Mouse (Mus musculus): ENCODE data around the gene Bbs10.
A peak's percentile ranks its signal among the peaks of the same experiment; 100 is the strongest.

The Bbs10 gene

GRCm38 (mm10) chr10:111298140-111299098 lies at the start of gene Bbs10:
Bbs10 (plus strand) TSS chr10:111298679.
- DNase-seq, result peak; percentile 97

- no peak for DNase-seq
Observed at GRCm38 (mm10) chr10:111250192-111250591, 48.3 kb upstream of the Bbs10 start.

GRCm38 (mm10) chr10:111251666-111252065 lies 46.8 kb upstream of the Bbs10 start:
- no peak for DNase-seq

GRCm38 (mm10) chr10:111255228-111255627 lies 43.3 kb upstream of the Bbs10 start:
- no peak for DNase-seq

- DNase-seq, result no peak
Observed at GRCm38 (mm10) chr10:111256156-111256555, 42.3 kb upstream of the Bbs10 start.

- no peak for DNase-seq
Observed at GRCm38 (mm10) chr10:111257358-111257757, 41.1 kb upstream of the Bbs10 start.

- peak; percentile 39 to 52 for DNase-seq
Observed at GRCm38 (mm10) chr10:111258256-111258655, 40.2 kb upstream of the Bbs10 start.

- DNase-seq, result no peak
Observed at GRCm38 (mm10) chr10:111271687-111272086, 26.8 kb upstream of the Bbs10 start.

- no peak for DNase-seq
Observed at GRCm38 (mm10) chr10:111272905-111273304, 25.6 kb upstream of the Bbs10 start.

GRCm38 (mm10) chr10:111273463-111274088 lies 24.9 kb upstream of the Bbs10 start:
- DNase-seq, result no peak

- no peak for DNase-seq
Observed at GRCm38 (mm10) chr10:111275822-111276221, 22.7 kb upstream of the Bbs10 start.

GRCm38 (mm10) chr10:111297631-111298030 lies 848 bp upstream of the Bbs10 start:
- no peak for DNase-seq

- DNase-seq, result no peak
Observed at GRCm38 (mm10) chr10:111299591-111299990, 1.1 kb downstream of the Bbs10 start.

GRCm38 (mm10) chr10:111301041-111301440 lies 2.6 kb downstream of the Bbs10 start:
- DNase-seq, result no peak

- no peak for DNase-seq
Observed at GRCm38 (mm10) chr10:111302486-111302885, 4.0 kb downstream of the Bbs10 start.

GRCm38 (mm10) chr10:111308850-111309501 lies 10.5 kb downstream of the Bbs10 start:
- DNase-seq, result no peak

GRCm38 (mm10) chr10:111313282-111313681 lies 14.8 kb downstream of the Bbs10 start:
- DNase-seq, result no peak

GRCm38 (mm10) chr10:111314636-111315395 lies 16.3 kb downstream of the Bbs10 start:
- no peak for DNase-seq

GRCm38 (mm10) chr10:111315940-111316339 lies 17.5 kb downstream of the Bbs10 start:
- DNase-seq, result no peak

- no peak for DNase-seq
Observed at GRCm38 (mm10) chr10:111318021-111318420, 19.5 kb downstream of the Bbs10 start.

GRCm38 (mm10) chr10:111318805-111319500 lies 20.5 kb downstream of the Bbs10 start:
- no peak for DNase-seq

- no peak for DNase-seq
Observed at GRCm38 (mm10) chr10:111320579-111320978, 22.1 kb downstream of the Bbs10 start.
